Mouse (Mus musculus): Measurements from ENCODE around the gene Sgms2. TPM values are rescaled to one million over a fixed set of nuclear protein-coding genes. Genes with fewer than 3 reads are reported as not detected.

Gene Sgms2
- 128 TPM for polyA plus RNA-seq (2014; fragmentation: Illumina TruSeq; extraction: RNeasy Lipid Tissue Mini Kit (QIAGEN cat#74804); ENCODE audit: low read depth, low replicate concordance)

DNA sequence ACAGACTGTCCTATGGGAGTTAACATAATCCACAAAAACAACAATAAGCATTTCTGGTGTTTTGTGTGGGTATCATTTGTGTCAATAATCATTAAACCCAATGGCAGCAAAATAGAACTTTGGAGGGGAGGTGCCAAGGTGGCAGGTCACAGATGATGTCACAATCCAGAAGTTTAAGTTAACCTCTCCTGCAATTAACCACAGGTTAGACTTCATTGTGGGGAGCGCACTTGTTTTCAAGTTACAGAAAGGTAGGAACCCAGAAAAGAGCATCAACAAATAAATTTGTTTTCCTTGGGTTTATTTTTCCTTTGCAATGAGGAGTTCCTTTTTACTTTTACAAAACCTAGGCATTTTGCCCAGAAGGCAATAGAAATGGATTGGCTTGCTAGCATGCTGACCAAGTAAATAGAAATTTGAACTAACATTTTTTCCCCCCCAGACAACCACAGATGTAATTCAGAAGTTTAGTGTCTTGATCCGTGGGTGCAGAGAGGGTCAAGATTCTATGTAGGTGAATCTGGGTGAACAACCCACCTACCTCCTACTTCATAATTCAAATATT lies at the start of gene Sgms2:
Gene Sgms2, minus strand, starts transcription at position 51 of the 565 bp plus-strand sequence.

DNA sequence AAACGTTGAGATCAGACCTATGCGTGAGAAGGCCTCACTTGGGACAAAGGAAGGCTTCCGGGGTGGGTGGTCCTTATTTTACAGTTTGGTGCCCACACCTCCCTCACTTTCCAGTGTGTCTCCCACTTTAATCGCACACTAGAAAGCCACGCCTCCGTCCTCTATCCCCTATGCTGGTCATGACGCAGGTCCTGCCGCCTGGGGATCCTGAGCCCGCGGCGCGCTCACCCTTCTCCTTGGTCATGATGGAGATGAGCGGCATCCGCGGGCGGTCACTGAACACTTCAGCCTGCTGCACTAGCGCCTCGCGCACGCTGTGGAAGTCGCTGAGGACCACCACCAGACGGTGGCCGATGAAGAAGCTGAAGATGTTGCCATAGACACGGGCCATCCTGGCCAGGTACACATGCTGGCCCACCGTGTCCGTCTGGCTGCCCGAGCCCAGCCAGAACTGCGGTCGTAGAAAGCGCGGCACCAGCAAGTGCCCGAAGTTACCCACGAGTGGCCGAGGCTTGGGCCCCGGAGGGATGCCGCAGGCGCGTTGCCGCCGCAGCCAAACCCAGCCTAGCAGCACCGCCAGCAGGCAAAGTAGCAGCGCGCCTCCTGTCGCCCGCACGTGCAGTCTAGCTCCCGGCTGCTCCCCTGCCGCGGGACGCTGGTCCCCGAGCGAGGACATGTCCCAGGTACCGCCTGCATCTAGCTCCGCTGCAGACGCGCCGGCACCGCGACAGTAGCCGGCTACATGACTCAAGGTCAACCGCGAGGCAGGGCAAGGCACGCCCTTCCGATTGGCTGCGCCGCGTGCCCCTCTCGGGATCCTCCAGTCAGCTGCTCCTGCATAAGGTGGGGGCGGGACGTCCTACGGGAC lies 188.5 kb downstream of the Sgms2 start, which contains the start of gene Cyp2u1:
Gene Cyp2u1, minus strand, starts transcription at position 776 of the 868 bp plus-strand sequence.

GRCm38 (mm10) chr3:131271559-131272373 lies 219.4 kb downstream of the Sgms2 start, which contains the start of gene Hadh:
Gene Hadh (minus strand): TSS chr3:131272101.

Other genes with a start within 250 kb of the Sgms2 start
- gene Hadh, start 219.3 kb downstream of the Sgms2 start, polyA plus RNA-seq (2014; fragmentation: Illumina TruSeq; extraction: RNeasy Lipid Tissue Mini Kit (QIAGEN cat#74804); ENCODE audit: low read depth, low replicate concordance) = 250 TPM
- gene Cyp2u1, start 188.2 kb downstream of the Sgms2 start, polyA plus RNA-seq (2014; fragmentation: Illumina TruSeq; extraction: RNeasy Lipid Tissue Mini Kit (QIAGEN cat#74804); ENCODE audit: low read depth, low replicate concordance) = 1.7 TPM
- gene Papss1, start 73.4 kb upstream of the Sgms2 start, polyA plus RNA-seq (2014; fragmentation: Illumina TruSeq; extraction: RNeasy Lipid Tissue Mini Kit (QIAGEN cat#74804); ENCODE audit: low read depth, low replicate concordance) = 41.3 TPM